Mouse (Mus musculus) urinary bladder, adult 18-20 months (tissue): Measurements from ENCODE around the gene Brpf1.

Source experiments
- DNase-seq, 2 experiments: peaks; one replicate each; pipeline ENCODE4 v3.0.0; 2022; ENCODE audit warnings: low spot score in 2 of 2, mixed read lengths in 2 of 2

Gene Brpf1

DNA sequence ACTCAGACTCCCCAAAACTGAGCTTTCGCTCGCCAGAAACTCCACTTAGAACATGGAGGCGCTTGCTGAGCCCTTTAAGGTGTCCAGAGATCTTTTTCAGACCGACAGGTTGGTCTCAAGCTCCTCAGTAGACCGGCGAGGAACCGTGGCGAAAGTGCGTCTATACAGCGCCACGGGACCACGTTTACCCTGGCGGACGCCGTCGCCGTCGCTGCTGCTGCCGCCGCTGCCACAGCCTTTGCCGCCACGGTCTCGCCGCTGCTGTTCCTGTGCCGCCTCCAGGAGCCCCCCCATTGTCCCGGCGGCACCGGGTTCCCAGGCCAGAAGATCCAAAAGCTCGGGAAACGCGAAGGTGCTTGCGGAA lies at the start of gene Brpf1:
Brpf1 (plus strand) TSS at position 152 of the 364 bp plus-strand sequence.
- no peak for DNase-seq

DNA sequence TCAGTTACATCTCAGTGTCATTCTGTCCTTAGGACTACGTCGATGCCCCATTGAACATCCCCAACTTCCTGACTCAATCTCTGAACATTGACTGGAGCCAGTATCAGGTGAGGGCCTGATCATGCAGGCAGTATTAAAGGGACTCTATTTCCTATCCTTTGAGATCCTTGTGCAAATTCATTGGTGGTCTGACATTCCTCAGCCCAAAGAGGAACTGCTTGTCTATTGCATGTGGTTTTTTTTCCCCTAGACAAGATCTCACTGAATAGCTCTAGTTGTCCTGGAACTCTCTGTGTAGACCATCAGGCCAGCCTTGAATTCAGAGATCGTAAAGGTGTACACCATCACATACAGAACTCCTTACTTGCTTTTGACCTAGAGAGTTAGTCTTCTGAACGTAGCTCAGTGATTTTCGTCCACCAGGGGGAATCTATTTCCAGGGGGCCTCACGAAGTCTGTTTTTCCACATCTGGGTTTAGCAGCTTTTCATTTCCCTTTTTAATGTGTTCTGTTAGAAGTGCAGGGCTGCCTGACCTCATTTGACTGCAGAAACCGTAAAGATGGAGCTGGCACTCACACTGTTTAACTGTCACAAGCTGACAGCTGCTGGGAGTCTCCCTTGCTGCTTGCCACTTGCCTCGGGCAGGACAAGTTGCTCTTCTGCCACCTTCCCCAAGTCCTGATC lies 45.6 kb upstream of the Brpf1 start:
- DNase-seq, result no peak

DNA sequence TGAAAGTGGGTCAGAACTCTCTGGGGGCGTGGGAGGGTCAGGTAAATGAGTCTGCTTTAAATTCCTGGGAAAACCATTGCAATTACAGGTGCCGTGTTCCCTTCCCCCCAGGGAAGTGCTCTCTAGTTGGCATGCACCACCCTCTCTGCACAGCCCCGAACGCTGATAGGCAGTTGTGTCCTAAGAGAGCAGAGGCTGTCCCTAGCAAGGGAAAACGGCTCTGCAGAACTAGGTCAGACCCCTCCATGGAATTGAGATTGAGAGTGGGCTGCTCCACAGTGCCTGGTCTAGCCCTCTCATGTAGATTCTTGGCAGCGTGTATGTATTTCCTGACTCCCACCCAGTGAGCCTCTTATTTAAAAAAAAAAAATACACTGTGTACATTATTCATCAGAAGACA lies 43.4 kb upstream of the Brpf1 start:
- DNase-seq, result no peak

DNA sequence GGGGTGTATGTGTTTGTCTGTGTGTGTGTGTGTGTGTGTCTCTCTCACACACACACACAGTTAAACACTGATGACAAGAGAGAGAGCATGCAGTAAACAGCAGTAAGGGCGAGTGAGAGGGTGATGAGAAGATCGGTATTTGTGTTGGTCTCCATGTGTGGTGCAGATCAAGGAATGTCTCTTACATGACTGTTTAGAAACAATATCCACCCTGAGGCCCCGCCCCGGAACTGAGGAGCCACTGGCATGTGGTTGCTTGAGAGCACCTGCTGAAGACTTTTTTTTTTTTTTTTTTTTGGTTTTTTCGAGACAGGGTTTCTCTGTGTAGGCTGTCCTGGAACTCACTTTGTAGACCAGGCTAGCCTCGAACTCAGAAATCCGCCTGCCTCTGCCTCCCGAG lies 42.5 kb upstream of the Brpf1 start:
- no peak for DNase-seq

DNA sequence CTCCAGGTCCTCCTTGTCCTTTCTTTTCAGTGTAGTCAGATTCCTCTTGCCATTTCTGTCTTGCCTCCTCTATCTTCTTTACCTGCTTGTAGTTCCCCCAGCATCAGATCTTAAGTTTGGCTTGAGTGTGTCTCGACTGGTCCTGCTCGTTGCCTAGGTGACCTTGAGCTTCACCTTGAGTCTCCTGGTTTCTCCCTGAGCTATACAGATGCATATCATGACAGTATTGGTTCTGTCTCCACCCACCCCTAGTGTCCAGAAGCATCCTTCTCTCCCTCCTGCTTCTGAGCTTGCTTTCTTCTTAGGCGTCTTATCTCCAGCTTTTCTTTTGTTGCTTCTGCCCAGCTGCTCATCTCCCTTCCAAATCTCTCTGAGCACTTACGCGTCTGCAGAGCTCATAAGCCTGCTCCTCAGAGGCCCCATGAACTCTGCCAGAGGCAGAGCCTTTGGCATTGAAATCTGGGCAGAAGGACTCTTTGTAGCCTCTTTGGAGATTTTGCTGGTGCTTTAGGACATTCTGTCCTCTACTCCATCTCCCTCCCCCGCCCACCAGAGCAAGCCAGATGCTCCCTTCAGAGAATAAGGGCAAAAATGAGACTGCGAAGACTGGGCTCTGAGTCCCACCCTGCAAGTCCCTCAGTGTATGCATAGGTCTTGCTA lies 39.8 kb upstream of the Brpf1 start:
- DNase-seq, result no peak

DNA sequence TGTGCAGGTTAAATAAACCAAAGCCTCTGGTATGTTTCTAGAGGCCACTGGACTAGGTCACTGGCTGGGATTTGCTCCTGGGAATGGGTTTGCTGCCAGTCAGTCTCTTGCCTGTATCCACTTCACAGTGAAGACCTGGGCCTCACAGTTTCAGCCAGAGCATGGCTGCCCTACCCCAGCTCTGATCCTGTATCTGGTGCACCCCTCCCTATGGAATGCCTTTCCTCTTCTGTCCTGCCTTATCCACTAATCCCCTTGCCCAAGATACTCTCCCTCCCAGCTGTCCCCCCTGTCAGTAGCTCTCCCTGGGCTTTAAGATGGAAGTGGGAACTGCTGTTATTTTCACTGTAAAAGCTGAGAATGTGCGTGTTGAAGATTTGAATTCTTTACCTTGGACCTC lies 38.9 kb upstream of the Brpf1 start:
- no peak for DNase-seq

DNA sequence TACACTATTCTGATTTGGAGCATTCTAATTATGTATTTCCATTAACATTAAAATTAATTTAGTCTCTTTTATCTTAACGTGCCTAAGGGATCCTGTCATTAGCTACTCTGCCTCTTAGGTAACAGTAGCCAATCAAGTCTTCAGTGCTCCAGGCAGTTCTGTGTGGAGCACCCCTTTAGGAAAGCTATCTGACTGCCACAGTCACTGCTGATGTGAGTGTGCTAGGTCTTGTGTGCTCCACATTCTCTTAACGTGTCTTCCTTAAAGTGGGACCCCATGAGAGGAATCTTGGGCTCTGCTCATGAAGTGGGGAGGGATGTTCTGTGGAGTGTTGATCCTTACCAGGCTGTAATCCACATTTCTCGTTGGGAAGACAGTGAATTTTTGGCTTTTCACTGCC lies 34.6 kb upstream of the Brpf1 start:
- no peak for DNase-seq

DNA sequence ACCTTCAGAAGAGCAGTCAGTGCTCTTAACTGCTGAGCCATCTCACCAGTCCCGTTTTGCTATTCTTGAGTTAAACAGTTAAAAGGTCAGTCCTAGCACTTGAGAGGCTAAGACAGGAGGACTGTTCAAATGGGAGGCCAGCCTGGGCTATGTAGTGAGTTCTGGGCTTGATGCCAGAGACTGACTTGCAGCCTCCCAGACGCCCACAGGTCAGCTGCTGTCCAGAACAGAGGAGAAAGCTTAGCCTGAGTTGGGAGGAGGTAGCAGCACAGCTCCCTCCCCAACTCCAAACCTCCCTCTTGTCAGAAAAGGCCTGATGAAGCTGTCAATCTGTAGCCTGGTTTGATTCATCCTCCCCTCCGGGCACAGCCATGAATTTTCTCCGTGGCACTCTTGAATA lies 30.1 kb upstream of the Brpf1 start:
- DNase-seq, result no peak

DNA sequence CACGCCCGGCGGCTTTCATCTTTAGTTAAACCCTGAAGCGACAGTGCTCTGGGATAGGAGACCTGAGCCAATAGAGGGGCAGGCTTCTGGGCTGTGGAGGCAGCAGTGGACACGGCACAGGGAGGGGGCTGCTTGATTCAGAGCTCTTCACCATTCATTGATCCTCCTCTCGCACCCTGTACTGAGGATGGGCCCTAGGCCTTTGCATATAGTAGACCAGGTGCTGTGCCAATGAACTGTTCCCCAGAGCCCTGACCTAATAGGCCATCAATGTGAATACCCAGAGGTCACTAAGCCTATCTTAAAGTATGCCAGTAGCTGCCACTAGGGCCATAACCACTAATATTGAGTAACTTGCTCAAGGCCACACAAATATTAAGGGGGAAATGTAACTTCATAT lies 25.3 kb upstream of the Brpf1 start:
- no peak for DNase-seq

DNA sequence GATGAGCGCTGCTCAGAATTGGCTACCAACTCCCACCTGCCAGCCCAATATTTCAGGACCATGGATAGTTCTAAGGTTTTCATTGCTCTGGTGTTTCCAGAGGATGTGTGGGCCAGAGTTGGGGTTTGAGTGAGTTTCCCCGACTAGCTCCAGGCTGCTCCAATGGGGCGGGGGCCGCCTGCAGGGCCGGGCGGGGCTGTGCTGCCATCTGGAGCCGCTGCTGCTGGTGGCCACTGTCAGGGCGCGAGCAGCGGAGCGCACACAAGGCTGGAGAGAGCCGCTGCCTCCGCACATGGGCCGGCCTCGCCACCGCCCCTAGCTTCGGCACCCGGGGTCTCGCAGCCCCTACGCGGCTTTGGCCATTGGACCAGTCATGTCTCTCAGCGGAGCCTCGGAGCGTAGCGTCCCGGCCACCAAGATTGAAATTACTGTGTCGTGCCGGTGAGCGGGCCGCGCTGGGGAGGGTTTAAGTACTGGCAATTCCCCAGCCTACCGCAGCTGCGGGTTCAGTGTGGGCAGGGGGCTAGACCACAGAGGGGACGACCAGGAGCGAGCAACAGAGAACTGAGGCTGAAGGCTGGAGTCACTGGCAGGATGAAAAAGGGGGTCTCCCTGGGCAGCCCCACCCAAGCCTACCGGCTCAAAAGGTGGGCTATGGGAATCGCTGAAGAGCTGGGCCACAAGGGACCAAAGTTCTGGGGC lies 24.7 kb upstream of the Brpf1 start, which contains the start of gene Cpne9:
Cpne9 (plus strand) TSS at position 207 of the 702 bp plus-strand sequence.
- DNase-seq, result peak in 1 of 2 experiments; percentile 6

DNA sequence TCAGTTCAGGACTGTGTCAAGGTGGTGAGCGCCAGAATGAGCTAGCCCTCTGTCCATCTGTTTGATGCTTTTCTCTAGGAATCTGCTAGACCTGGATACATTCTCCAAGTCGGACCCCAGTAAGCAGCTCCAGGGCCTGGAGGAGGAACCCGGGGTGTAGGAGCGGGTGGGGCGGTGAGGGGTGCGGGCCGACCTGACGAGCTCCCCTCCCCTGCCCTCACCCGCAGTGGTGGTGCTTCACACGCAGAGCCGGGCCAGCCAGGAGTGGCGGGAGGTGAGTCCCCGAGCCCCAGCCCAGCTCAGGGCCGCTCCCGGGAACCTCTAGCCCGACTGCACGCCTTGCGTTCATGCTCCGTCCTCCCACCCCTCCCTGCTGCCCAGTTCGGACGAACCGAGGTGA lies 24.0 kb upstream of the Brpf1 start:
- DNase-seq, result no peak

DNA sequence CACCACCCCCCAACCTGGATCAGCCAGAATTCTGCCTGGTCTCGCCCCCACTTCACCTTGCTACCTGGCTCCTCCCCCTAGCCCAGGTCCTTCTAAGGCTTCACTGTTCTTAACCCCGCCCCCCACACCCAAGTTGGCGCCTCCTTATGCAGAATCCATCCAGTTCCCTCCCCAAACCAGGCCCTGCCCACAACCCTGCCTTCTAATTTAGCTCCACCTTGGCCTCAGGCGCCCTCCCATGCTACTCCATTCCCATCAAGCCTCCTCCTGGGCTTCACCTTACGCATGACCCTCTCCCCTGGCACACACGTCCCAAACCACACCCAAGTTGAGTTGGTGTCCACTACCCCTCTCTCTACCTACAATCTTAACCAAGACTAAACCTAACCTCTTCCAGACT lies 23.4 kb upstream of the Brpf1 start:
- no peak for DNase-seq

DNA sequence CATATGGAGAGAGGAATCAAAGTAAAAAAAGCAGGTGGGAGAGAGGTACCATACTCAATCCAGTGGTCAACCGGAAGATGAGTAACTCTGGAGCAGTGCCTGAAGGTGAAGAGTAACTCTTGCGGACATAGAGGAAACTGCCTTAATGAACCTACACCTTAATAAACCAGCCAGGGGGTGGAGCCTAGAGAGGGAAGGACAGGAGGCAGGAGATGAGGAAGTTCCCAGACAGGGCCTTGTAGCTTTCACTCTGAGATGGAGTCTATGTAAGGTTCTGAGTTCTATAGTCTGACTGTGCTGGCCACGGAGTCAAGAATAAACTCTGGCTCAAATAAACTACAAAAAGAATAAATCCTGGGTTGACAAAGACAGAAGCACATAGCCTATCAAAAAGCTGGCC lies 22.0 kb upstream of the Brpf1 start:
- no peak for DNase-seq

DNA sequence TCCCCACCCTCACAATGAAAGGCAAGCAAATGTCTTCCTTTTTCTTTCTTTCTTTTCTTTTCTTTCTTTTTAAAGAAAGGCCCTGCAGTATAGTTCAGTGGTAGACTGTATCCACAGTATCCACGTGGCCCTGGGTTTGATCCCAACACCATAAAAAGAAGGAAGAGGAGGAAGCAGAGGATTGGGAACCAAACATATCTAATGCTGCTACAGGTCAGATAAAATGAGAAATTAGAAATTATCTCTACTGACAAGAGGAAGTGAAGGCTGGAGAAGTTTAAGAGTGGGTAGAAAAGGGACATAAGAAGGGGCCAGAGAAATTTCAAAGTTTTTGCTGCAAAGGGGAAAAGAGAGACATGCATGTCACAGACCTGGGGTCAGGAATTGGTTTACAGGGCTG lies 20.6 kb upstream of the Brpf1 start:
- no peak for DNase-seq

DNA sequence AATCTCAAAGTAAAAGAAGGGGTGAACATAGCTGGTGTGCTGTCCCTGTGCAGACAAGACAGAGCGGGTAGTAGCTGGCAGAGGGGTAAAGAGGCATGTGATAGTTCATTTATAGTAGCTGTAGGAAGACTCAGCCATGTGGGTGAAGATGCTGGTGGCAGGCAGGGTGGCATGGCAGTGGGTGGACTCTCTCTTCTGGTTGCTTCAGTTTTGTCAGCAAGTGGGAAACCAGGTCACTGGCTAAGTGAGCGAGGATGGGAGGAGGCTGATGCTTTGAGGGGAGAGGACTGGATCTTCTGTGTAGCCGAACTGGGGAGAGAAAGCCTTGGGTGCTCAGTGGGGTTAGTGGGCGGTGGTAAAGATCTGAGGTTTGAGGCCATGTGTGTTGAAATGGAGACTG lies 19.7 kb upstream of the Brpf1 start:
- DNase-seq, result no peak

DNA sequence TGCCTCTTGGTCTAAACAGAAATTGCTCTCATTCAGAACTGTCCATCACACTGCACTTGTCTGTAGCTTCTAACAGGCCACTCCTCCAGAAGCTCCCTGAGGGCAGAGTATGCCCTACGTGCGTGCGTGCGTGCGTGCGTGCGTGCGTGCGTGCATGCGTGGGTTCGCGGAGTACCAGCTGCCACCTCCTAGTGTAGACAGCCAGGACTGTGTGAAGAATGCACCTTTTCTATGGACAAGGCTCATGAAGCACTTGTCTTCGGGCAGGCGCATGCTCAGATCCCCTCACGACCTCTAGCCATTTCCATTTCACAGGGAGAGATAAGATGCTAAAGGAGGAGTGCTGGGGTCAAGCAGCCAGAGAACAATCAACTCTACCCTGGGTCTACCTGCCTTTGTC lies 17.6 kb upstream of the Brpf1 start:
- DNase-seq, result no peak

DNA sequence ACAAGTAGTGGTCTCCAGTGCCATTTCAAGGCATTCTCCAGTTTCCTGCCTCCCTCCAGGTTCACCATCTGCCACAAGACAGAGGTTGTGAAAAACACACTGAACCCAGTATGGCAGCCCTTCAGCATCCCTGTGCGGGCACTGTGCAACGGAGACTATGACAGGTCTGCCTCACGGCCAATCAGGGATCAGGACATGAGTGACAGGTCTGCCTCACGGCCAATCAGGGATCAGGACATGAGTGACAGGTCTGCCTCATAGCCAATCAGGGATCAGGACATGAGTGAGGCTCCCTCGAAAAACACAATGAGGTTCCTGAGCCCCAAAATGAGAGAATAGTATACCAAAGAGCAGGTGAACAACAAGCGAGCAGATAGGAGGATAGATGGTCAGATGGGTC lies 16.6 kb upstream of the Brpf1 start:
- no peak for DNase-seq

DNA sequence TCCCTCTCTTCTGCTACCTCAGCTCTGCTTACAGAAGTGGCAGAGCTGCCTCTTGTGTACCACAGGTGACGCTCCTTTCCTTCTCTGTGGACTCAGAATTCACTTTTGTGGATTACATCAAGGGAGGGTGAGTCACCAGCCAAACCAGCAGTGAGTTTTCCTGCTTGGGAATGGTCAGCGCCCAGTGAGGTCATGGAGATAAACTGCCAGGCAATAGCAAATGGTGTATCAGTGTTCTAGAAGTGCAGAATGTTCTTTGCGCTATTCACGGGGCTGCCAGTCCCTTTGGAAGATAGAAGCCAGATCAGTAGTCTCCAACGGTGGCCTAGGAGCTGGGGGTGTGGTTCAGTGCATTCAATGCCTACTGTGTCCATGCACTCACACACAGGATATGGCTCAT lies 14.0 kb upstream of the Brpf1 start:
- DNase-seq, result no peak

DNA sequence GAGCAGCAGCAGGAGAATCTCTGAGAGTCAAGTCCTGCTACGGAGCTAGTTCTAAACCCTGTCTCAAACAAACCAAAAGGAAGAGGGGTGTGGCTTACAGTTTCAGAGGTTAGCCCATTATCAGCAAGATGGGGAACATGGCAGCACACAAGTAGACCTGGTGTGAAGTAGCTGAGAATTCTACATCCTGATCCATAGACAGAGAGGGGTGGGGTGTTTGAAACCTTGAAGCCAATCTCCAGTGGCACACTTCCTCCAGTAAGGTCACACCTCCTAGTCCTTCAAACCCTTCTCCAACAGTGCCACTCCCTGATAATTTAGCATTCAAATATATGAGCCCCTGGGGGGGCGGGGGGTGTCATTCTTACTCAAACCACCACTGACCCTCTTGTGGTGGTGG lies 10.9 kb upstream of the Brpf1 start:
- no peak for DNase-seq

DNA sequence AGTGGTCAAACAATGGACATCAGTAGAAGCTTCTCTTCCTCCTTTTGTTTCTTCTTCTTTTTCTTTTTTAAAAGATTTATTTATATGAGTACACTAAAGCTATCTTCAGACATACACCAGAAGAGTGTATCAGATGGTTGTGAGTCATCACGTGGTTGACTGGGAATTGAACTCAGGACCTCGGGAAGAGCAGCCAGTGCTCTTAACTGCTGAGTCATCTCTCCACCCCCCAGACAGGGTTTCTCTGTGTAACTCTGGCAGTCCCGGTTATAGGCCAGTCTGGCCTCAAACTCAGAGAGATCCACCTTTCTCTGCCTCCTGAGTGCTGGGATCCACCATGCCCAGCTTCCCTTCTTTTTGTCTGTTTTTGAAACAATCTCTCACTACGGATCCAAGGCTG lies 10.3 kb upstream of the Brpf1 start:
- DNase-seq, result no peak

DNA sequence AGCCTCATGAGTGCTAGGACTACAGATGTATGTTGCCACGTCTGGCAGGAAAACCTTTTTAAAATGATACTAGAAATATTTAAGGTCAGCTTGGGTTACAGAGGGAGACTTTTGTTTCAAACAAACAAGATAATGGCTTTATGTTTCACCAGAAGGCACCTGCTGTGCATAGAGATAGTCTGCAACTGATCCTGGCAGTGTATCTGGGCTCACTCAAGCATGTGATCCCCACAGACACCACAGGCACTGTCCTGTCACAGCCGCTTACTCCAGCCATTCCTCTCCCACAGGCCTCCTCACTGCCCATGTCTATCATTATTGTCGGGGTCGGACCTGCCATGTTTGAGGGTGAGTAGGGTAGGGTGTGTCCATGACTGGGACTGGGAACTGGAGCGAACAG lies 5.6 kb upstream of the Brpf1 start:
- DNase-seq, result no peak

DNA sequence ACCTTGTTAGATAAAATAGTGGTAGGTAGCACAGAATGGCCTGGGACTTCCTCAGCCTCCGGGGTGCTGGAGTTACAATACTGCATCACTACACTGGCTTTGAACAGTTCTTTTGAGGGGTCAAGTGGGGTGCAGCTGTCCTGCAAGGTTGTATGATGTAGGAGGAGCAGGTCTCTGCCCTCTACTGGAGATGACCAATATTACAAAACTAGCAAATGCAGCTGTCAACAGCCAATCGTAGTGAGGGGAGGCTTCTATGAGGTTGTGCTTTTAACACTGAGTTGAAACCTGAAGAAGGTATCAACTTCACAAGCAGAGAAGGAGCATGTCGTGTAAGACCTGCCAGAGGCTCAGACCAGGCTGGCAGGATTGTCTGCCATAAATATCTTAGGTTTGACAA lies 4.7 kb upstream of the Brpf1 start:
- DNase-seq, result no peak

DNA sequence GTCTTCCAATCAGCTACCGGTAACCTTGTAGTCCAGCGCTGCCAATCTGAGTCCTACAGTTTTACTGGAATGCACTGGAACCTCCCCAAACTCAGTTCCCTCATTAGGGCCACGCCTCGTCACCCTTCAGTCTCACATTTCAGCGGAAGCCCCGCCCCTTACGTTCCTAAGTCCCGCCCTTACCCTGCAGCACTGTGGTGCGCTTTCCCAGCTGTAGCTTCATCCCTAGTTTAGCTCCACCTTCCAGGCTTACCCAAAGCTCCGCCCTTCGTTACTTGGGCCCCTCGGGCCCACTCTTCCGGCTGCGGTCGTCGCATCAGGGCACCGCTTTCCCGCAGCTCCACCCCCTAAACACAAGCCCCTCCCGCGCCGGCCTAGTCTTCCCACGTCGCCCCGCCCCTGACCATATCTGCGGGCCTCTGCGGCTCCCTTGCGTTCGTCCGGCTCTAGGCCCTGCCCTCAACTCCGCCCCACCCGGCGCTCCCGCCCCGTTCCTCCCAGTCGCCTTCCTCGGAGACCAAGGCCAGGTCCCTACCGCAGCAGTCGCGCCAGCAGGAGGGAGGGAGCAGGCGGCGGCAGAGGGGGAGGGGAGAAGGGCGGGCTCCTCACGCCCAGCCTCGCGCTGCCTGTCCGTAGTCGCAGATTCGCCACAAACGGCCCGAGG lies 483 bp upstream of the Brpf1 start:
- DNase-seq, result peak; percentile 97 to 100
